Mouse (Mus musculus) C2C12 (cell line): Measurements from ENCODE around the gene Triap1. TPM values are rescaled to one million over a fixed set of nuclear protein-coding genes. Genes with fewer than 3 reads are reported as not detected.

Source experiments
- H3K27me3 ChIP-seq: one replicate; pipeline ENCODE4 v1.6.1; 2011; ENCODE audit not compliant: control insufficient read depth, insufficient read depth, insufficient read length
- H3K36me3 ChIP-seq: one replicate; pipeline ENCODE4 v1.6.1; 2011; ENCODE audit not compliant: control insufficient read depth, insufficient read depth
- H3K4me3 ChIP-seq: one replicate; pipeline ENCODE4 v1.5.1; 2011; ENCODE audit warnings: mild to moderate bottlenecking, control low read depth; ENCODE audit not compliant: poor library complexity, insufficient read depth, severe bottlenecking
- H3K79me2 ChIP-seq: one replicate; pipeline ENCODE4 v1.6.1; 2011; ENCODE audit not compliant: control insufficient read depth, insufficient read depth
- H3K79me3 ChIP-seq: one replicate; pipeline ENCODE4 v1.6.1; 2011; ENCODE audit warnings: low read depth, control low read depth
- H3ac ChIP-seq: one replicate; pipeline ENCODE3; 2011; ENCODE audit warnings: low read depth; ENCODE audit not compliant: control insufficient read depth, insufficient read length
- CEBPB ChIP-seq: IDR thresholded peaks from one replicate; pipeline ENCODE4 v1.6.1; 2011; ENCODE audit warnings: low read depth, mild to moderate bottlenecking, control low read depth, moderate library complexity
- CTCF ChIP-seq: IDR thresholded peaks from one replicate; pipeline ENCODE4 v1.5.1; 2011; ENCODE audit not compliant: control insufficient read depth, insufficient read depth, insufficient read length
- FOSL1 ChIP-seq: IDR thresholded peaks from one replicate; pipeline ENCODE4 v1.8.0; 2011; ENCODE audit warnings: mild to moderate bottlenecking, low read length; ENCODE audit not compliant: poor library complexity, insufficient read depth, severe bottlenecking
- MAX ChIP-seq: IDR thresholded peaks from one replicate; pipeline ENCODE4 v1.6.1; 2011; ENCODE audit warnings: mild to moderate bottlenecking, control low read depth
- MYOD1 ChIP-seq: IDR thresholded peaks from one replicate; pipeline ENCODE4 v1.6.1; 2011; ENCODE audit warnings: low read depth; ENCODE audit not compliant: control insufficient read depth, insufficient read length
- MYOG ChIP-seq: IDR thresholded peaks from one replicate; pipeline ENCODE4 v1.6.1; 2011; ENCODE audit not compliant: control insufficient read depth, insufficient read length; ENCODE audit errors: extremely low read depth
- USF1 ChIP-seq: IDR thresholded peaks from one replicate; pipeline ENCODE4 v1.6.1; 2011; ENCODE audit warnings: low read depth, mild to moderate bottlenecking, control low read depth, moderate library complexity
- polyA plus RNA-seq: library from polyadenylated mRNA; unstranded; fragments of >200 nt; fragmentation: generic; extraction: Trizol; gene quantifications from one replicate; pipeline ENCODE4 v1.2.1, GENCODE M21; 2012; ENCODE audit warnings: missing spikeins

Gene Triap1
- polyA plus RNA-seq, 1 experiment = 36.8 TPM

GRCm38 (mm10) chr5:115330955-115331354 lies 10.1 kb upstream of the Triap1 start:
- Histone ChIP-seq H3K4me3 (no peak overlapping the region), H3K36me3 (peaks cover 65% of the 10 kb centered on the region), H3K27me3 (no peaks in the 10 kb centered on the region), H3ac (no peak overlapping the region), H3K79me3 (peaks cover 47% of the 10 kb centered on the region), H3K79me2 (peaks cover 66% of the 10 kb centered on the region)
- TF ChIP-seq MYOG = no peak
- TF ChIP-seq USF1 = no peak
- TF ChIP-seq CEBPB = no peak
- no peak for TF ChIP-seq CTCF
- no peak for TF ChIP-seq MAX
- no peak for TF ChIP-seq FOSL1
- TF ChIP-seq MYOD1 = no peak

- no peak overlapping the region for H3K4me3 ChIP-seq
- H3K36me3 ChIP-seq = peaks cover 69% of the 10 kb centered on the region
- TF ChIP-seq MYOD1 (no peak), FOSL1 (no peak), CEBPB (no peak), MAX (no peak)
- peaks cover 33% of the 10 kb centered on the region for H3K79me3 ChIP-seq
- no peak overlapping the region for H3ac ChIP-seq
- H3K27me3 ChIP-seq = no peaks in the 10 kb centered on the region
- peaks cover 42% of the 10 kb centered on the region for H3K79me2 ChIP-seq
Measured at GRCm38 (mm10) chr5:115333626-115334025, 7.4 kb upstream of the Triap1 start.

GRCm38 (mm10) chr5:115340007-115340406 lies 1.0 kb upstream of the Triap1 start:
- Histone ChIP-seq H3K36me3 (peaks cover 39% of the 10 kb centered on the region), H3K27me3 (no peaks in the 10 kb centered on the region), H3K79me2 (peaks cover 65% of the 10 kb centered on the region), H3K4me3 (peak overlapping the region; percentile 71), H3K79me3 (peaks cover 23% of the 10 kb centered on the region), H3ac (no peak overlapping the region)
- TF ChIP-seq MYOG = no peak
- no peak for TF ChIP-seq MYOD1
- TF ChIP-seq CTCF = no peak
- TF ChIP-seq FOSL1 = no peak
- TF ChIP-seq USF1 = no peak
- no peak for TF ChIP-seq MAX
- TF ChIP-seq CEBPB = no peak

GRCm38 (mm10) chr5:115341314-115342165 lies 515 bp downstream of the Triap1 start:
- no peaks in the 10 kb centered on the region for H3K27me3 ChIP-seq
- peaks cover 43% of the 10 kb centered on the region for H3K36me3 ChIP-seq
- H3K4me3 ChIP-seq = peak overlapping the region; percentile 71
- no peak for TF ChIP-seq FOSL1
- H3K79me2 ChIP-seq = peaks cover 80% of the 10 kb centered on the region
- peaks cover 38% of the 10 kb centered on the region for H3K79me3 ChIP-seq
- peak overlapping the region; percentile 88 for H3ac ChIP-seq

- no peak for TF ChIP-seq USF1
- TF ChIP-seq MYOG = no peak
- peak; percentile 67 for TF ChIP-seq CTCF
- TF ChIP-seq MYOD1 = no peak
- TF ChIP-seq FOSL1 = no peak
- no peak for TF ChIP-seq CEBPB
- H3K79me3 ChIP-seq = peaks cover 43% of the 10 kb centered on the region
- peaks cover 48% of the 10 kb centered on the region for H3K36me3 ChIP-seq
- H3ac ChIP-seq = peak overlapping the region; percentile 54
- H3K79me2 ChIP-seq = peaks cover 63% of the 10 kb centered on the region
- no peaks in the 10 kb centered on the region for H3K27me3 ChIP-seq
- peak overlapping the region; percentile 90 for H3K4me3 ChIP-seq
Measured at GRCm38 (mm10) chr5:115347564-115347963, 6.5 kb downstream of the Triap1 start.

- Histone ChIP-seq H3K4me3 (peak within 1 kb of the TSS; percentile 90), H3K79me2 (peaks cover 52% of the 10 kb centered on the region), H3K79me3 (peaks cover 42% of the 10 kb centered on the region), H3K36me3 (peaks cover 37% of the 10 kb centered on the region), H3ac (peak within 1 kb of the TSS; percentile 58), H3K27me3 (no peaks in the 10 kb centered on the region)
- TF ChIP-seq CTCF (no peak), CEBPB (no peak), USF1 (no peak), MYOG (no peak), MAX (no peak), MYOD1 (no peak), FOSL1 (no peak)
Measured at GRCm38 (mm10) chr5:115348546-115349224, 7.7 kb downstream of the Triap1 start, which contains the start of gene Cox6a1. Cox6a1 (minus strand) TSS chr5:115348981.
